Mouse (Mus musculus) heart, adult 2 months (tissue): Measurements from ENCODE around the gene Palm2. TPM values are rescaled to one million over a fixed set of nuclear protein-coding genes. Genes with fewer than 3 reads are reported as not detected.

Experiments used
- DNase-seq, 2 experiments: peaks; one replicate each; pipeline ENCODE4 v3.0.0; 2021
- H3K27ac ChIP-seq: fragments of 200-600 bp; 2 replicates; pipeline ENCODE4 v1.8.1; 2022
- H3K27me3 ChIP-seq: fragments of 200-500 bp; 2 replicates; pipeline ENCODE4 v1.6.1; 2012; ENCODE audit warnings: mild to moderate bottlenecking, low read length, inconsistent platforms, mixed read lengths; ENCODE audit not compliant: control insufficient read depth, insufficient read depth
- H3K36me3 ChIP-seq: fragments of 200-500 bp; 2 replicates; pipeline ENCODE4 v1.6.1; 2012; ENCODE audit warnings: low read length, inconsistent platforms; ENCODE audit not compliant: control insufficient read depth, insufficient read depth
- H3K4me1 ChIP-seq: fragments of 200-500 bp; 2 replicates; pipeline ENCODE4 v1.6.1; 2011; ENCODE audit warnings: low read length; ENCODE audit not compliant: control insufficient read depth, insufficient read depth
- H3K4me3 ChIP-seq: fragments of 200-600 bp; 2 replicates; pipeline ENCODE4 v1.8.1; 2022
- H3K79me2 ChIP-seq: fragments of 200-500 bp; replicated peaks from 2 replicates; pipeline ENCODE4 v1.6.1; 2012; ENCODE audit warnings: mild to moderate bottlenecking, inconsistent platforms, low read length, moderate library complexity, mixed read lengths; ENCODE audit not compliant: control insufficient read depth, insufficient read depth
- H3K9ac ChIP-seq: fragments of 200-500 bp; 2 replicates; pipeline ENCODE4 v1.6.1; 2012; ENCODE audit warnings: low read depth, mild to moderate bottlenecking, control low read depth, inconsistent platforms, low read length, mixed read lengths
- CTCF ChIP-seq: fragments of 200-600 bp; IDR thresholded peaks from 2 replicates; pipeline ENCODE4 v1.8.1; 2022; ENCODE audit warnings: antibody characterized with exemption, mild to moderate bottlenecking, moderate library complexity
- EP300 ChIP-seq: fragments of 200-500 bp; IDR thresholded peaks from 2 replicates; pipeline ENCODE4 v1.6.1; 2011; ENCODE audit warnings: low read depth, low read length, control low read depth; ENCODE audit not compliant: insufficient read depth
- POLR2A ChIP-seq: fragments of 200-500 bp; IDR thresholded peaks from 2 replicates; pipeline ENCODE4 v1.6.1; 2011; ENCODE audit warnings: mild to moderate bottlenecking, low read depth, low read length, control low read depth; ENCODE audit not compliant: insufficient read depth
- WGBS: fragments of 180-500 bp; shearing (Covaris S2); methylation state at CpG from one replicate; pipeline ENCODE4 v1.1.7; 2018; 5-methylcytosine and 5-hydroxymethylcytosine counted together
- intact Hi-C: fragments of 180-260 bp; cut with DNase I; formaldehyde crosslinking; loops from one replicate; pipeline ENCODE4 v1.15.1; 2025
- polyA plus RNA-seq: library from polyadenylated mRNA; depleted of rRNA; stranded (reverse); fragments of >200 nt; gene quantifications from 2 replicates; pipeline ENCODE4 v1.2.3, GENCODE M21; 2012
- total RNA-seq, 2 experiments: library from RNA; stranded (reverse); gene quantifications; 2 replicates each; pipeline ENCODE4 v1.2.3; 2021

The Palm2 gene
- total and polyA plus RNA-seq, 3 experiments = 0.33 to 13.2 (median 9.9) TPM

DNA sequence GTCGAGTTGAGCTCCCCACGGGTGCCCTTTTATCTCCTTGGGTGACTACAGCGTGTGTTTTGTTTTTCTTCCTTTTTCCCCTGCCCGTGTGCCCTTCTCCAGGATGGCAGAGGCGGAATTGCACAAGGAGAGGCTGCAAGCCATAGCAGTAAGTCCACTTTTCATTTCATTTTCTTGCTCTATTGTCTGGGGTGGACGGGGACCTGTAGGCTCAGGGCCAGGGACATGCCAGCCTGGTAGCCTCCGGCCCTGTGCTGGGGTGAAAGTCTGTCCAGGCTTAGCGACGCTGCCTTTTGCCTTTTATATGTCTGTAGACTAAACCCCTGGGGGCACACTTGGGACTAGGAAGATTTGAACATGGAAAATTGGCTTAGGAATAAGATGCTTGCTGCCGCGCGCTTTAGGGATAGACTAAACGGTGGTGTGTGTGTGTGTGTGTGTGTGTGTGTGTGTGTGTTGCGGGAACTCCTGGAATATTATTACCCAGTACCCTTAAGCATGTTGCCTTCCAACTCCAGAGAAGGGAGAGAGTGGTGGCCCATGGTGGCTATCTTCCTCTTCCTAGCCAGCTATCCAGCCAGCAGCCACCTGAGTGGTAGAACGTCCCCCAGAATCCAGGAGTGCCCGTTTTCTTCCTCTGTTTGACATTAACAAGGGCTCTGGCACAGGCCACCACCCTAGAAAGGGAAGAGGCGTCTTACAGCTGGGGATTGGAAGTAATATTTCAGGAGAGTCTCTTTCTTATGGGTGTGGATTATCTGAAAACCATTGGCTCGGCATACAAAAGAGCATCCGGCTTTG, 134.4 kb downstream of the Palm2 start:
- Histone ChIP-seq H3K27ac (peak overlapping the region; percentile 91), H3K4me3 (peak overlapping the region; percentile 61), H3K4me1 (peaks cover 12% of the 10 kb centered on the region), H3K36me3 (no peaks in the 10 kb centered on the region; the same call in 1 of the 2 replicates), H3K27me3 (no peaks in the 10 kb centered on the region), H3K9ac (peak overlapping the region; percentile 88), H3K79me2 (peaks cover 3% of the 10 kb centered on the region)
- no peak for DNase-seq
- intact Hi-C loops = loop anchor here (2.0 kb wide), 1 partner anchor 24 kb away; no protein-coding TSS in a partner anchor
- no peak for TF ChIP-seq EP300
- no peak for TF ChIP-seq CTCF
- no peak for TF ChIP-seq POLR2A
- 26% methylated on average over 19 of the region's 19 CpGs for WGBS

GRCm38 (mm10) chr4:57569069-57569355, 135.0 kb downstream of the Palm2 start:
- H3K79me2 ChIP-seq = peaks cover 3% of the 10 kb centered on the region
- intact Hi-C loops = loop anchor here (2.0 kb wide), 1 partner anchor 24 kb away; no protein-coding TSS in a partner anchor
- H3K4me3 ChIP-seq = peak overlapping the region; percentile 61
- peaks cover 2% of the 10 kb centered on the region; the same call in 1 of the 2 replicates for H3K36me3 ChIP-seq
- no peak for DNase-seq
- H3K9ac ChIP-seq = peak overlapping the region; percentile 88
- H3K4me1 ChIP-seq = peaks cover 13% of the 10 kb centered on the region
- no peaks in the 10 kb centered on the region for H3K27me3 ChIP-seq
- H3K27ac ChIP-seq = peak overlapping the region; percentile 69
- WGBS = 47% methylated on average over 4 of the region's 4 CpGs
- TF ChIP-seq POLR2A (no peak), CTCF (no peak), EP300 (no peak)

DNA sequence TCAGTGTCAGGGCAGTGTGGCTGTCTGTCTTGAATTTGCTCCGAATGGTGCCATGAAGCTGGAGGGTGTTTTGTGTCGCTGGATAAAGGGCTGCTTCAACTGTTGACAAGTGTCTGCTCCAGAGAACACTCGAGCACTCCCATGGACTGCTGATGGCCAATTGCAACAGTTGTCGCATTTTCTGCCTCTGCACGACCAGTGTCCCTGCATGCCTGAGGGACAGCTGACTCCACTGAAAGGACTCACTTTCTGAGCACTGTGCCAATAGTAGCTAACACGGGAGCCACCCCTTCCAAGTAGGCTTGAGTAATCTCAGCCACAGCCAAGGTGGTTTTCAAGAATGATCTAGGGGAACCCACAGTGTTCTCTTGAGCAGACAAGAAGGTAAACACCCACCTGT, 135.7 kb downstream of the Palm2 start:
- Histone ChIP-seq H3K36me3 (peaks cover 4% of the 10 kb centered on the region), H3K4me1 (peaks cover 17% of the 10 kb centered on the region), H3K9ac (peak overlapping the region; percentile 27; the same call in 1 of the 2 replicates), H3K79me2 (peaks cover 3% of the 10 kb centered on the region), H3K27me3 (no peaks in the 10 kb centered on the region), H3K4me3 (peak overlapping the region; percentile 61; the same call in 1 of the 2 replicates), H3K27ac (peak overlapping the region; percentile 69)
- intact Hi-C loops = loop anchor here (2.0 kb wide), 1 partner anchor 23 kb away; no protein-coding TSS in a partner anchor
- TF ChIP-seq EP300 (no peak), POLR2A (peak; percentile 14; the same call in 1 of the 2 replicates)
- peak in 1 of 2 experiments; percentile 35 for DNase-seq
- 33% methylated on average over 6 of the region's 6 CpGs for WGBS

- DNase-seq = peak in 1 of 2 experiments; percentile 12
- 67% methylated on average over 3 of the region's 3 CpGs for WGBS
- intact Hi-C loops = no loop called here
These were observed 136.2 kb downstream of the Palm2 start for GRCm38 (mm10) chr4:57570229-57570628.

DNA sequence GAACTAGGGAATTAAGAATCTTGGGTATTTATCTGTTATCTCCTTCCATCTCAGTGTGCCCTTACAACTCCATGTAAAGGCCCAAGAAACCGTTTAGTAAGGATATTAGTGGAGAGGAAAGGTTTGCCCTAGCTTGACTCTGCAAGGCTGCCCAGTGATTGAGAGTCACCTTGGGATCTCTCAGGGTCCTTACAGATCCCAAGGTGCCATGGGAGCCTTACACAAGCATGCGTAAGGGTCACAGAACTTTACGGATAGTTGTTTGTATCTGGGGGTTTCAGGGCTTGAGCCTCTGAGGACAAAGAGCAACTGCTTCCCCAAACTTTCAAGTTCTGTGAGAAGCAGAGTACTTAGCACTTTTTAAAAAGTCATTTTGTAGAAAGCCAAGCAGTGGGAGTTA, 140.1 kb downstream of the Palm2 start:
- no peaks in the 10 kb centered on the region for H3K27me3 ChIP-seq
- peaks cover 18% of the 10 kb centered on the region for H3K4me1 ChIP-seq
- peaks cover 5% of the 10 kb centered on the region for H3K79me2 ChIP-seq
- peaks cover 4% of the 10 kb centered on the region for H3K36me3 ChIP-seq
- TF ChIP-seq POLR2A (no peak), CTCF (no peak), EP300 (no peak)
- intact Hi-C loops = no loop called here
- H3K9ac ChIP-seq = no peak overlapping the region
- no peak for DNase-seq
- WGBS = 75% methylated on average over 3 of the region's 3 CpGs
- peak overlapping the region; percentile 48; the same call in 1 of the 2 replicates for H3K27ac ChIP-seq
- no peak overlapping the region for H3K4me3 ChIP-seq

More at GRCm38 (mm10) chr4:57570229-57570628, 136.2 kb downstream of the Palm2 start:
- H3K27ac ChIP-seq = peak overlapping the region; percentile 51
- no peak for TF ChIP-seq CTCF
- TF ChIP-seq POLR2A = no peak
- TF ChIP-seq EP300 = no peak
- no peaks in the 10 kb centered on the region for H3K27me3 ChIP-seq
- H3K9ac ChIP-seq = no peak overlapping the region
- no peak overlapping the region for H3K4me3 ChIP-seq
- H3K36me3 ChIP-seq = peaks cover 4% of the 10 kb centered on the region
- H3K79me2 ChIP-seq = peaks cover 3% of the 10 kb centered on the region
- H3K4me1 ChIP-seq = peaks cover 20% of the 10 kb centered on the region

DNA sequence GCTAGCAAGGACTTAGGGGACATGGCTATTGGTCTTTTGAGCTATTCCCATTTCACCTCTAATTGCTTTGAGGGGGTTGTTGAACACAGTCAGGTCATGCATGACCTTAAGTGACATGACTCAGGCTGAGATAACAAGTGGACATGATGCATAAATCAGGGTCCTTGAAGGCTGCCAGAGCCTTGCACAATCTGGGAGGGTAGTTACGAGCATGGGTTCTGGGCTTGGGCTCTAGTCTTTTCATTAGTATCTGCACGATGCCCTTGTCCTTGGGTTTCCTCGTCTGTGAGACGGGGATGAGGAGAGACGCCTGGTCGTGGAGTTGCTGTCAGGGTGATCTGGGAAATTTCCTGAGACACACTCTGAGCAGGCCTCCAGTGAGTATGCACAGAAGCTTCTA, 140.6 kb downstream of the Palm2 start:
- H3K9ac ChIP-seq = no peak overlapping the region
- H3K27me3 ChIP-seq = no peaks in the 10 kb centered on the region
- peak in 1 of 2 experiments; percentile 37 for DNase-seq
- H3K79me2 ChIP-seq = peaks cover 5% of the 10 kb centered on the region
- 37% methylated on average over 6 of the region's 6 CpGs for WGBS
- intact Hi-C loops = no loop called here
- no peak overlapping the region for H3K4me3 ChIP-seq
- TF ChIP-seq EP300 (peak; percentile 69; the same call in 1 of the 2 replicates), CTCF (no peak)
- H3K27ac ChIP-seq = peak overlapping the region; percentile 48; the same call in 1 of the 2 replicates
- peaks cover 4% of the 10 kb centered on the region for H3K36me3 ChIP-seq
- H3K4me1 ChIP-seq = peaks cover 17% of the 10 kb centered on the region
